Mouse (Mus musculus) 3134 (cell line): ENCODE measurements at regions not wholly inside any gene's neighbourhood (a gene's known extent, or its start where the extent isn't known, plus 50 kb on each side); places are given as distances from the start of the nearest gene placed in this dataset.
A peak's percentile ranks its signal among the peaks of the same experiment; 100 is the strongest.
"Not testable (repeated sequence)": the region's sequence is repeated elsewhere in the genome, so short reads cannot be mapped to it uniquely, and the experiment has no call there.

Experiments used
- DNase-seq: peaks from one replicate; pipeline ENCODE4 v3.0.0-alpha.2; 2011; ENCODE audit warnings: low spot score; ENCODE audit not compliant: insufficient read length; ENCODE audit errors: extremely low read depth

- DNase-seq, result no peak
Observed at GRCm38 (mm10) chr14:71666656-71667055, 825.0 kb downstream of the Gm9195 start.

GRCm38 (mm10) chr14:71660166-71660565 is 831.5 kb downstream of the Gm9195 start:
- DNase-seq, result no peak

- DNase-seq, result no peak
Observed at GRCm38 (mm10) chr14:71654785-71655627, 836.6 kb downstream of the Gm9195 start.

- DNase-seq, result no peak
Observed at GRCm38 (mm10) chr14:71642536-71642935, 849.1 kb downstream of the Gm9195 start.

- no peak for DNase-seq
Observed at GRCm38 (mm10) chr14:71639083-71639482, 852.6 kb downstream of the Gm9195 start.

GRCm38 (mm10) chr14:71635091-71635490 is 856.5 kb downstream of the Gm9195 start:
- peak; percentile 33 for DNase-seq

- no peak for DNase-seq
Observed at GRCm38 (mm10) chr14:71609698-71610301, 881.8 kb downstream of the Gm9195 start.

GRCm38 (mm10) chr14:71603710-71604109 is 887.9 kb downstream of the Gm9195 start:
- DNase-seq, result no peak

GRCm38 (mm10) chr14:71597859-71598258 is 893.8 kb downstream of the Gm9195 start:
- no peak for DNase-seq

- DNase-seq, result peak; percentile 9
Observed at GRCm38 (mm10) chr14:71588694-71589240, 902.9 kb downstream of the Gm9195 start.

- DNase-seq, result no peak
Observed at GRCm38 (mm10) chr14:71588006-71588405, 903.6 kb downstream of the Gm9195 start.

- peak; percentile 5 for DNase-seq
Observed at GRCm38 (mm10) chr14:71564816-71565215, 926.8 kb downstream of the Gm9195 start.

- no peak for DNase-seq
Observed at GRCm38 (mm10) chr14:71561906-71562305, 929.7 kb downstream of the Gm9195 start.

- DNase-seq, result not testable (repeated sequence)
Observed at GRCm38 (mm10) chr14:71554324-71554723, 937.3 kb downstream of the Gm9195 start.

- no peak for DNase-seq
Observed at GRCm38 (mm10) chr14:71543580-71543979, 943.9 kb upstream of the Fam160b2 start.

GRCm38 (mm10) chr14:71532074-71532659 is 932.5 kb upstream of the Fam160b2 start:
- no peak for DNase-seq

GRCm38 (mm10) chr14:71531298-71531697 is 931.7 kb upstream of the Fam160b2 start:
- DNase-seq, result no peak

GRCm38 (mm10) chr14:71530421-71530820 is 930.8 kb upstream of the Fam160b2 start:
- DNase-seq, result peak; percentile 6

GRCm38 (mm10) chr14:71518541-71518940 is 918.9 kb upstream of the Fam160b2 start:
- no peak for DNase-seq

GRCm38 (mm10) chr14:71500851-71501250 is 901.2 kb upstream of the Fam160b2 start:
- no peak for DNase-seq

- DNase-seq, result no peak
Observed at GRCm38 (mm10) chr14:71491201-71491600, 891.6 kb upstream of the Fam160b2 start.
